ENCODE assay signal across 9 mouse cellular contexts in the genomic region with DNA sequence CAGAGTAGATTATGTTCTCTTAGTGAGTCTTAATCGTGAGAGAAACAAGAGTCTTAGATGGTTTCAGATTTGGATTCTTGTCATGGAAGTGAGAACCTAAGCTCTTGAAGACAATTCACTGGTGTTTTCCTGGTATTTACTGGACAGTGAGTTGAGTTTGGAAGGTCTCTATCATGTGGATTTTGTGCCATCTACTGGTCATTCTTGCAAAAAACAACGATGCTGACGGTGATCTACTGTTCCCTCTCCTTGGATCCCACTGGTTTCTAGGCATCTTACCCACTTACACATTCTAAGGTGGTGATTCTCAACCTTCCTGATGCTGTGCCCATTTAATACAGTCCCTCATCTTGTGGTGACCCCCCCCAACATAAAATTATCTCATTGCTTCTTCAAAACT. TPM values are rescaled to one million over a fixed set of nuclear protein-coding genes. Genes with fewer than 3 reads are reported as not detected.
A peak's percentile ranks its signal among the peaks of the same experiment; 100 is the strongest.
DNase-seq lines count a peak whose midpoint lies in the region; ATAC-seq and TF ChIP-seq lines count a peak whose summit lies in the region.
"Had no signal": no experiment of that assay in that cellular context is flagged by ENCODE, and none has a peak within 500 bp of the region (broad histone marks: within the 10 kb centered on the region; RNA-seq: fewer than 3 reads in every experiment).

No protein-coding gene starts in this region.

- no peak overlapping the region for H3K4me3 ChIP-seq in kidney, adult 2 months (ENCODE audit: insufficient read depth, low read depth, low read length)
- no peak overlapping the region for H3K4me3 ChIP-seq in kidney, embryonic 16.5 days (ENCODE audit: low read length)
- no peak overlapping the region for H3K4me3 ChIP-seq in C2C12 (ENCODE audit: insufficient read depth, poor library complexity, severe bottlenecking)
- H3K4me3 ChIP-seq: embryonic facial prominence, embryonic 12.5 days had no signal

- no peaks in the 10 kb centered on the region for H3K27me3 ChIP-seq in kidney, adult 2 months (replicated peaks; ENCODE audit: control insufficient read depth, insufficient read depth, low read length)
- no peaks in the 10 kb centered on the region for H3K27me3 ChIP-seq in kidney, embryonic 16.5 days (ENCODE audit: insufficient read depth, low read length)
- no peaks in the 10 kb centered on the region for H3K27me3 ChIP-seq in C2C12 (ENCODE audit: control insufficient read depth, insufficient read depth, insufficient read length)
- H3K27me3 ChIP-seq: embryonic facial prominence, embryonic 12.5 days had no signal

- H3K4me1 ChIP-seq in kidney, adult 2 months (ENCODE audit: control insufficient read depth, insufficient read depth, low read length) = peaks cover 3% of the 10 kb centered on the region; the same call in 1 of the 2 replicates
- H3K4me1 ChIP-seq in kidney, embryonic 16.5 days (ENCODE audit: insufficient read depth, low read length) = peaks cover 15% of the 10 kb centered on the region

- peak; percentile 69 for DNase-seq in kidney, adult 2 months
- DNase-seq in MN1 (ENCODE audit: low spot score) = peak; percentile 81
- peak; percentile 48 for DNase-seq in embryo, embryonic 9.5 days (ENCODE audit: extremely low spot score)
- DNase-seq in lung, postnatal 36 days = peak; percentile 79
- DNase-seq in spleen, postnatal 10 days (ENCODE audit: low spot score in 2 of 2) = no peak

- no peak for ATAC-seq in kidney, embryonic 16.5 days (ENCODE audit: low FRiP score, low TSS enrichment)
- no peak for ATAC-seq in monocyte, adult 5-6 weeks (replicated peaks; ENCODE audit: insufficient number of reproducible peaks, low FRiP score, low TSS enrichment, poor library complexity, severe bottlenecking)

- TF ChIP-seq CTCF in kidney, adult 2 months (conservative IDR thresholded peaks at IDR 0.05; ENCODE audit: insufficient read depth, insufficient read length, low read depth, low read length) = 0 out of 2 replicates have a peak, but pooled peaks have one; percentile 18
- TF ChIP-seq CTCF in C2C12 (IDR thresholded peaks at IDR 0.05; ENCODE audit: control insufficient read depth, insufficient read depth, insufficient read length) = peak; percentile 34

- no peaks in the 10 kb centered on the region for H3K9me3 ChIP-seq in kidney, embryonic 16.5 days (ENCODE audit: low read length)
- H3K9me3 ChIP-seq: embryonic facial prominence, embryonic 12.5 days had no signal

- H3K9ac ChIP-seq in kidney, embryonic 16.5 days (replicated peaks; ENCODE audit: low read length) = no peak overlapping the region
- H3K9ac ChIP-seq: embryonic facial prominence, embryonic 12.5 days had no signal

- H3K79me2 ChIP-seq in C2C12 (ENCODE audit: control insufficient read depth, insufficient read depth) = peaks cover 18% of the 10 kb centered on the region

- no peak overlapping the region for H3K27ac ChIP-seq in kidney, adult 2 months (ENCODE audit: insufficient read depth, low read depth, low read length)
- no peak overlapping the region for H3K27ac ChIP-seq in kidney, embryonic 16.5 days (ENCODE audit: low read length)
- H3K27ac ChIP-seq: embryonic facial prominence, embryonic 12.5 days had no signal

- no peak for TF ChIP-seq POLR2A in kidney, adult 2 months (IDR thresholded peaks at IDR 0.05; ENCODE audit: low read depth, low read length)

- no peaks in the 10 kb centered on the region for H3K79me3 ChIP-seq in C2C12 (ENCODE audit: low read depth)

- 5% methylated on average over 3 of the region's 3 CpGs for WGBS in kidney, adult 2 months
- WGBS in kidney, embryonic 16.5 days = 4% methylated on average over 3 of the region's 3 CpGs

- no peak overlapping the region for H3K4me2 ChIP-seq in kidney, embryonic 16.5 days (replicated peaks; ENCODE audit: low read depth, low read length)
- H3K4me2 ChIP-seq: embryonic facial prominence, embryonic 12.5 days had no signal

- no peaks in the 10 kb centered on the region for H3K36me3 ChIP-seq in kidney, adult 2 months (ENCODE audit: control insufficient read depth, insufficient read depth, low read length)
- H3K36me3 ChIP-seq in kidney, embryonic 16.5 days (ENCODE audit: insufficient read depth, low read length) = 0 out of 2 replicates have a peak, but pooled peaks cover under 1% of the 10 kb centered on the region
- no peaks in the 10 kb centered on the region for H3K36me3 ChIP-seq in C2C12 (ENCODE audit: control insufficient read depth, insufficient read depth)

- no peak overlapping the region for H3ac ChIP-seq in C2C12 (ENCODE audit: control insufficient read depth, insufficient read length, low read depth)

TF ChIP-seq in C2C12, 6 proteins besides CTCF, POLR2A, EP300 and RAD21:
- TF ChIP-seq FOSL1 (IDR thresholded peaks at IDR 0.05; ENCODE audit: insufficient read depth, low read length, poor library complexity, severe bottlenecking) (no peak), MAX (IDR thresholded peaks at IDR 0.05) (no peak), MYOD1 (IDR thresholded peaks at IDR 0.05; ENCODE audit: control insufficient read depth, insufficient read length, low read depth) (no peak), USF1 (IDR thresholded peaks at IDR 0.05; ENCODE audit: low read depth) (no peak), CEBPB (IDR thresholded peaks at IDR 0.05; ENCODE audit: low read depth) (no peak), MYOG (IDR thresholded peaks at IDR 0.05; ENCODE audit: control insufficient read depth, extremely low read depth, insufficient read length) (no peak)

RNA-seq across cellular contexts. Expression of a gene that starts 2.8 kb away (rescaled TPM):
- 7.0 and 7.2 TPM in 2 replicates for polyA plus RNA-seq in kidney, adult 2 months (2012; rRNA removed)
- polyA plus RNA-seq in kidney, embryonic 16.5 days (2015; fragmentation: Nextera tagmentation; extraction: Ambion mirVana) = 8.2 and 10.3 TPM in 2 replicates
- polyA plus RNA-seq in C2C12 (2012; fragmentation: generic; extraction: Trizol) = 5.2 TPM
- total RNA-seq in monocyte, adult 5-6 weeks (2017) = 13.3 to 32.2 TPM (median 20.8 TPM) in 3 replicates

RNA-seq across cellular contexts. Expression of a gene that starts 10.4 kb away (rescaled TPM):
- polyA plus RNA-seq in kidney, adult 2 months (2012; rRNA removed) = 0.11 TPM in 1 of 2 replicates, not detected in the other
- polyA plus RNA-seq in kidney, embryonic 16.5 days (2015; fragmentation: Nextera tagmentation; extraction: Ambion mirVana) = not detected in 2 replicates
- not detected for polyA plus RNA-seq in C2C12 (2012; fragmentation: generic; extraction: Trizol)
- 2.8 TPM in 1 of 3 replicates, not detected in the others for total RNA-seq in monocyte, adult 5-6 weeks (2017)
- polyA plus RNA-seq: embryonic facial prominence, embryonic 12.5 days had no signal

Comparison
In these comparisons a context has a peak if more than half of its experiments do, and no peak if none do; other contexts are left out.
1. DNase-seq: peak in kidney, adult 2 months (single experiment), MN1 (single experiment), embryo, embryonic 9.5 days (single experiment) and lung, postnatal 36 days (single experiment); none in spleen, postnatal 10 days (0 of 2).